Mouse (Mus musculus) left cerebral cortex, postnatal 4 days (tissue): ENCODE results near the gene Srrd. TPM values are rescaled to one million over a fixed set of nuclear protein-coding genes. Genes with fewer than 3 reads are reported as not detected.
"Not testable (repeated sequence)": the region's sequence is repeated elsewhere in the genome, so short reads cannot be mapped to it uniquely, and the experiment has no call there.

ENCODE experiments used
- DNase-seq: peaks from one replicate; pipeline ENCODE4 v3.0.0-alpha.2; 2022
- intact Hi-C: fragments of 180-260 bp; cut with DNase I; formaldehyde crosslinking; loops from one replicate; pipeline ENCODE4 v1.15.1; 2025
- total RNA-seq, 2 experiments: library from RNA; stranded (reverse); gene quantifications; 2 replicates each; pipeline ENCODE4 v1.2.3; 2021

Srrd gene
- total RNA-seq, 2 experiments from 2014 or later = 30.7 to 34.4 TPM

GRCm38 (mm10) chr5:112321376-112321775 lies 21.5 kb downstream of the Srrd start:
- DNase-seq = no peak
- intact Hi-C loops = loop anchor here (10.0 kb wide), 1 partner anchor 97 kb away; no protein-coding TSS in a partner anchor

GRCm38 (mm10) chr5:112320936-112321335 lies 21.9 kb downstream of the Srrd start:
- DNase-seq = no peak
- intact Hi-C loops = loop anchor here (10.0 kb wide), 1 partner anchor 96 kb away; no protein-coding TSS in a partner anchor

GRCm38 (mm10) chr5:112320379-112320778 lies 22.5 kb downstream of the Srrd start:
- intact Hi-C loops = loop anchor here (10.0 kb wide), 1 partner anchor 96 kb away; no protein-coding TSS in a partner anchor
- no peak for DNase-seq

- intact Hi-C loops, DNase-seq: not testable (repeated sequence)
Measured at GRCm38 (mm10) chr5:112319343-112319742, 23.5 kb downstream of the Srrd start.

GRCm38 (mm10) chr5:112317328-112317727 lies 25.5 kb downstream of the Srrd start:
- intact Hi-C loops = no loop called here
- DNase-seq = no peak

GRCm38 (mm10) chr5:112316468-112316867 lies 26.4 kb downstream of the Srrd start:
- DNase-seq = no peak
- intact Hi-C loops = no loop called here

GRCm38 (mm10) chr5:112313222-112313885 lies 29.5 kb downstream of the Srrd start:
- intact Hi-C loops = no loop called here
- DNase-seq = no peak

GRCm38 (mm10) chr5:112305842-112306241 lies 37.0 kb downstream of the Srrd start:
- no peak for DNase-seq
- intact Hi-C loops = no loop called here

GRCm38 (mm10) chr5:112302310-112302709 lies 40.5 kb downstream of the Srrd start:
- intact Hi-C loops = no loop called here
- DNase-seq = no peak

- intact Hi-C loops = no loop called here
- no peak for DNase-seq
Measured at GRCm38 (mm10) chr5:112301694-112302093, 41.1 kb downstream of the Srrd start.

- DNase-seq = no peak
- intact Hi-C loops = no loop called here
Measured at GRCm38 (mm10) chr5:112300721-112301308, 42.0 kb downstream of the Srrd start.

GRCm38 (mm10) chr5:112300112-112300511 lies 42.7 kb downstream of the Srrd start:
- DNase-seq = no peak
- intact Hi-C loops = no loop called here

- intact Hi-C loops = no loop called here
- no peak for DNase-seq
Measured at GRCm38 (mm10) chr5:112299399-112299798, 43.4 kb downstream of the Srrd start.

- no peak for DNase-seq
Measured at GRCm38 (mm10) chr5:112298226-112298988, 44.4 kb downstream of the Srrd start.

GRCm38 (mm10) chr5:112297257-112297656 lies 45.6 kb downstream of the Srrd start:
- intact Hi-C loops = no loop called here

More at GRCm38 (mm10) chr5:112298226-112298988, 44.4 kb downstream of the Srrd start:
- intact Hi-C loops = no loop called here

GRCm38 (mm10) chr5:112296404-112297181 lies 46.2 kb downstream of the Srrd start:
- no peak for DNase-seq
- intact Hi-C loops = no loop called here

More at GRCm38 (mm10) chr5:112297257-112297656, 45.6 kb downstream of the Srrd start:
- DNase-seq = no peak

- DNase-seq = no peak
- intact Hi-C loops = no loop called here
Measured at GRCm38 (mm10) chr5:112295564-112295963, 47.3 kb downstream of the Srrd start.

- intact Hi-C loops = no loop called here
- no peak for DNase-seq
Measured at GRCm38 (mm10) chr5:112295162-112295561, 47.7 kb downstream of the Srrd start.

GRCm38 (mm10) chr5:112294696-112295095 lies 48.1 kb downstream of the Srrd start:
- intact Hi-C loops = no loop called here
- DNase-seq = no peak

GRCm38 (mm10) chr5:112293800-112294199 lies 49.0 kb downstream of the Srrd start:
- intact Hi-C loops = no loop called here
- no peak for DNase-seq
